Mouse (Mus musculus): ENCODE measurements at regions not wholly inside any gene's neighbourhood (a gene's known extent, or its start where the extent isn't known, plus 50 kb on each side); places are given as distances from the start of the nearest gene placed in this dataset.

DNA sequence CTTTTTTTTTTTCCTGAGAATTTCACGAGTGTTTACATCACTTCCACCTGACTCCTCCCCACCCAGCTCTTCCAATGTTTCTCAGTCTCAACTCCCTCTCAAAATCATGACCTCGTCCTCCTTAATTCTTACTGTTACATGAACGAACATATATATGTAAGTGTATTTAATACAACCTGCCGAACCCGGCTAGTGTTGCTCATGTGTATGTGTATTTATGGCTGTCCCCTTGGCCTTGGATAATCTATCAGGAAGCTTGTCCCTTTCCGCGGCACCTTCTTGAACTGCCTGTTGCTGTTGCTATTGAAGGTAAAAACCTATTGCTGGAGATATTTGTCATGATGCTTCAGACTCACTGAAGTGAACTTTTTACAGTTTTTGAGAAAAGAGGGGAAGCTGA lies 637.8 kb upstream of the Adamts9 start:
- TF ChIP-seq POLR2A (IDR thresholded peaks at IDR 0.05; ENCODE audit: extremely low read depth, insufficient read depth, low read length) (no peak), CTCF (IDR thresholded peaks at IDR 0.05; ENCODE audit: low read depth, low read length) (no peak)
- H3K4me1 ChIP-seq (ENCODE audit: control insufficient read depth, insufficient read depth, low read length), result no peaks in the 10 kb centered on the region
- H3K27ac ChIP-seq (replicated peaks; ENCODE audit: insufficient read depth, low read depth, low read length), result no peak overlapping the region
- H3K27me3 ChIP-seq (ENCODE audit: control insufficient read depth, insufficient read depth, low read length), result no peaks in the 10 kb centered on the region
- no peak for DNase-seq (ENCODE audit: extremely low read depth, low read depth, low spot score)
- H3K79me2 ChIP-seq (ENCODE audit: control insufficient read depth, insufficient read depth, low read length), result no peaks in the 10 kb centered on the region
- H3K36me3 ChIP-seq (ENCODE audit: control insufficient read depth, insufficient read depth, low read length), result no peaks in the 10 kb centered on the region
- WGBS, result 80% methylated on average over 7 of the region's 7 CpGs
- H3K9ac ChIP-seq (ENCODE audit: low read depth, low read length), result no peak overlapping the region
- H3K4me3 ChIP-seq (ENCODE audit: insufficient read depth, low read depth, low read length), result no peak overlapping the region

DNA sequence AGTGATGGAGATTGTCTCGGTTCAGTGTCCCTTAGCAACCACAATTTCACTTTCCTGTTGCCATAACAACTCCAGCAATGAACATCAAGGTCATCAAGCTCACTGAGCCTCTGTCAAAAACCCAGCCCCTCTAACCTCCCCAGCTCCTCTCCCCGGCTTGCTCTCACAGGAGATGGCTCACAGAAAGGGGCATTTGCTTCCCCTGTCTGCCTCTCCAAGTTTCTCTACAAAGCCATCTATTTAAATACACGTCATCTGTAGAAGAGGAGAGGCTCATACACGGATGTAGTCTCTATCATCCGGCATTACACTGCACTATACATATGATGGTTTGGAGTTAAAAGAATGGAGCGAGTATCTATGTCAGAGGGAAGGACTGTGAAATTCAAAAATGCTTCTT lies 637.4 kb upstream of the Adamts9 start:
- 79% methylated on average over 6 of the region's 6 CpGs for WGBS
- no peaks in the 10 kb centered on the region for H3K4me1 ChIP-seq (ENCODE audit: control insufficient read depth, insufficient read depth, low read length)

DNA sequence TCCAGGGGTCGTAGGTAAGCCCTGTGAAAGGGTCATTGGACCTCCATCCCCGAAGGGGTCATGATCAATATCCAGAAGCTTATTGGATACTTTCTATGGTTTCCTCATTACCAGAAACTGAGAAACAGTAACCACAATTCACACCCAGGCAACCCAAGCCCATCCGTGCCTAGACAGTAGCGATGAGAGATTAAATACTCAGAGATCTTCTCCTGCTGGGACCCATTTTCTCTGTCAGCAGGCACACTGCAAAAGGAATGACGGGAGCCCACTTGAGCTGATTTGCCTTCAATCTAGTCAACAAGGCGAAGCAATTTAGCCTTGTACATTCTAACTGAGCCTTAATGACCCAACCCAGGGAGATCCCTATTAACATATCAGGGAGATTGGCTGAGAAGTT lies 632.0 kb upstream of the Adamts9 start:
- 69% methylated on average over 6 of the region's 6 CpGs for WGBS
- Histone ChIP-seq H3K4me1 (ENCODE audit: control insufficient read depth, insufficient read depth, low read length) (no peaks in the 10 kb centered on the region), H3K36me3 (ENCODE audit: control insufficient read depth, insufficient read depth, low read length) (no peaks in the 10 kb centered on the region), H3K27ac (replicated peaks; ENCODE audit: insufficient read depth, low read depth, low read length) (no peak overlapping the region), H3K79me2 (ENCODE audit: control insufficient read depth, insufficient read depth, low read length) (no peaks in the 10 kb centered on the region), H3K4me3 (ENCODE audit: insufficient read depth, low read depth, low read length) (no peak overlapping the region), H3K9ac (ENCODE audit: low read depth, low read length) (no peak overlapping the region), H3K27me3 (ENCODE audit: control insufficient read depth, insufficient read depth, low read length) (no peaks in the 10 kb centered on the region)
- DNase-seq (ENCODE audit: extremely low read depth, low read depth, low spot score), result no peak
- TF ChIP-seq CTCF (IDR thresholded peaks at IDR 0.05; ENCODE audit: low read depth, low read length) (no peak), POLR2A (IDR thresholded peaks at IDR 0.05; ENCODE audit: extremely low read depth, insufficient read depth, low read length) (no peak)

More for the DNA sequence above, 637.4 kb upstream of the Adamts9 start:
- Histone ChIP-seq H3K27me3 (ENCODE audit: control insufficient read depth, insufficient read depth, low read length) (no peaks in the 10 kb centered on the region), H3K79me2 (ENCODE audit: control insufficient read depth, insufficient read depth, low read length) (no peaks in the 10 kb centered on the region), H3K27ac (replicated peaks; ENCODE audit: insufficient read depth, low read depth, low read length) (no peak overlapping the region), H3K9ac (ENCODE audit: low read depth, low read length) (no peak overlapping the region), H3K36me3 (ENCODE audit: control insufficient read depth, insufficient read depth, low read length) (no peaks in the 10 kb centered on the region), H3K4me3 (ENCODE audit: insufficient read depth, low read depth, low read length) (no peak overlapping the region)
- DNase-seq (ENCODE audit: extremely low read depth, low read depth, low spot score), result no peak
- TF ChIP-seq CTCF (IDR thresholded peaks at IDR 0.05; ENCODE audit: low read depth, low read length) (no peak), POLR2A (IDR thresholded peaks at IDR 0.05; ENCODE audit: extremely low read depth, insufficient read depth, low read length) (no peak)

DNA sequence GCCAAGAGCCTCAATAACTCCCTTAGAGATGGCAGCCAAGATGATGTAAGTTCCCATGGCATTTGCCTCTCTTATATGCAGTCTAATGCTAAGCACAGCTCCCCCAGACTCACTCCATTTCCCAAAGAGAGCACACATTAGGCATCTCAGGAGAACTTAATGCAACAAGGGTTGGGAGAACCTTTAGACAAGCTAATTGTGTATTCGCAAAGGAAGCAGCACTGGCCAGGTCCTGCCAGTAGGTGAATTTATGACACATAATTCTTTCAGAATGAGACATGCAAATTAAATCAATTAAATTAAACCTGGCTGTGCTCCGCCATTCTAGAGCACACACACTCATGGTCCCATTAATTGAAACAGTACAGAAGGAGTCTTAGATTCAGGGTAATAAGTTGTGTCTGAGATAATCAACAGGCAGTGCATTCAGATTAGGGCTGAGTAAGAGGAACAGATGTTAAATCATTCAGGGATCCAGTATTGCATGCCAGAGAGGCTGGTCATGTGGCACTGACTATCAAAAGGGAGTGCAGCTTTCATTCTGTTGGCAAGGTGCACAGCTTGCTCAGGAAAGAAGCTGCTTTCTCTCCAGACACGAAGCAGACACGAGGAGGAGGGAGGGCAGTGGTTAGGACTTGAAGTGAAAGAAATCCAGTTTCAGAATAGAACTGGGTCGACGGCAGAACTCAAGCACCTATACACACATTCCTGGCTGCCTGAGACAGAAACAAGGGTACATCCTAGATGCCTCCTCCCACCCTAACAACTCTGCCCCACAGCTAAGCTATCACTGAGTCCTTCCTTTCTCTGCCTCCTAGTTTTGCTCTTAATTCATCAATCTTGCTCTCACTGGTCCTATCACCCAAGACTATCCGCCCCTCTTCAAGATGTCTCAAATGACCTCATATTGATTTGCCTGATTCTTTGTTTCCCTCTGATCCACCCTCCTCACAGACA lies 630.7 kb upstream of the Adamts9 start:
- no peak for DNase-seq (ENCODE audit: extremely low read depth, low read depth, low spot score)
- 82% methylated on average over 7 of the region's 7 CpGs for WGBS

DNA sequence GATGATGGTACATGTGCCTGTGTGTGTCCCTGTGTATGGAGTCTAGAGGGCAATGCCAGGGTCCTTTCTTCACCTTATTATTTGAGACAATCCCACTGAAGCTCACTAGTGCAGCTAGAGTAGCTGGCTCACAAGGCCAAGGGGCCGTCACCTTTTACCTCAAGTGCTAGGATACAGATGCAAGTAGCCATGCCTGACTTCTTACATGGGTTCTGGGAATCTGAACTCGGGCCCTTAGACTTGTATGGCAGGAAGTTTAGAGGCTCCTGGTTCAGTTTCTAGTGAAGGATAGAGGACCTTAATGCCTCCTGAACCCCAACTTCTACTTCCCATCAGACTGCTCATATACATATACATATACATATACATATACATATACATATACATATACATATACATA lies 626.6 kb upstream of the Adamts9 start:
- WGBS, result 88% methylated on average over 2 of the region's 2 CpGs
- TF ChIP-seq CTCF (IDR thresholded peaks at IDR 0.05; ENCODE audit: low read depth, low read length) (no peak), POLR2A (IDR thresholded peaks at IDR 0.05; ENCODE audit: extremely low read depth, insufficient read depth, low read length) (no peak)
- Histone ChIP-seq H3K27me3 (ENCODE audit: control insufficient read depth, insufficient read depth, low read length) (no peaks in the 10 kb centered on the region), H3K36me3 (ENCODE audit: control insufficient read depth, insufficient read depth, low read length) (no peaks in the 10 kb centered on the region), H3K27ac (replicated peaks; ENCODE audit: insufficient read depth, low read depth, low read length) (no peak overlapping the region), H3K4me3 (ENCODE audit: insufficient read depth, low read depth, low read length) (no peak overlapping the region), H3K79me2 (ENCODE audit: control insufficient read depth, insufficient read depth, low read length) (no peaks in the 10 kb centered on the region), H3K4me1 (ENCODE audit: control insufficient read depth, insufficient read depth, low read length) (no peaks in the 10 kb centered on the region), H3K9ac (ENCODE audit: low read depth, low read length) (no peak overlapping the region)
- no peak for DNase-seq (ENCODE audit: extremely low read depth, low read depth, low spot score)

More for the DNA sequence above, 630.7 kb upstream of the Adamts9 start:
- no peaks in the 10 kb centered on the region for H3K27me3 ChIP-seq (ENCODE audit: control insufficient read depth, insufficient read depth, low read length)
- H3K9ac ChIP-seq (ENCODE audit: low read depth, low read length), result no peak overlapping the region
- no peak overlapping the region for H3K27ac ChIP-seq (replicated peaks; ENCODE audit: insufficient read depth, low read depth, low read length)
- no peaks in the 10 kb centered on the region for H3K36me3 ChIP-seq (ENCODE audit: control insufficient read depth, insufficient read depth, low read length)
- TF ChIP-seq CTCF (IDR thresholded peaks at IDR 0.05; ENCODE audit: low read depth, low read length), result no peak
- H3K4me1 ChIP-seq (ENCODE audit: control insufficient read depth, insufficient read depth, low read length), result no peaks in the 10 kb centered on the region
- no peak overlapping the region for H3K4me3 ChIP-seq (ENCODE audit: insufficient read depth, low read depth, low read length)
- H3K79me2 ChIP-seq (ENCODE audit: control insufficient read depth, insufficient read depth, low read length), result no peaks in the 10 kb centered on the region

DNA sequence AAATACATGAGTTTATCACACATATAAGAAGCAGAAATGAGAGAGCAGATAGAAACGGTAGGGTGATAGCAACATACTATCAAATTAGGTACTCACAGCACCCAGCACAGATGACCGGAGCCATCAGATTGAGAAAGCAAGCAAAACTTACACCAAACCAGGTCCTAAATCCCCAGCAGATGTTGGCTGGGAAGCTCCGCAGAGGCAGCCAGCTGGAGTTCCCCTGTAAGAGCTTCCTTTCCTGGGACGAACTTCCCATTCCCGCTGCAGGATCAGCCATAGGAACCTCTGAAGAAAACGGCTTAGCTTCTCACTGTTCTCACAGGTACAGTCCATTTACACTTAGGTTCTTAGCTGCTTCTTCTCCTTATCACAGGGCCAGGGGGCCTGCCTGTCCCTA lies 625.9 kb upstream of the Adamts9 start:
- Histone ChIP-seq H3K36me3 (ENCODE audit: control insufficient read depth, insufficient read depth, low read length) (no peaks in the 10 kb centered on the region), H3K9ac (ENCODE audit: low read depth, low read length) (no peak overlapping the region), H3K79me2 (ENCODE audit: control insufficient read depth, insufficient read depth, low read length) (no peaks in the 10 kb centered on the region), H3K4me3 (ENCODE audit: insufficient read depth, low read depth, low read length) (no peak overlapping the region), H3K4me1 (ENCODE audit: control insufficient read depth, insufficient read depth, low read length) (no peaks in the 10 kb centered on the region), H3K27me3 (ENCODE audit: control insufficient read depth, insufficient read depth, low read length) (no peaks in the 10 kb centered on the region), H3K27ac (replicated peaks; ENCODE audit: insufficient read depth, low read depth, low read length) (no peak overlapping the region)
- no peak for DNase-seq (ENCODE audit: extremely low read depth, low read depth, low spot score)
- TF ChIP-seq POLR2A (IDR thresholded peaks at IDR 0.05; ENCODE audit: extremely low read depth, insufficient read depth, low read length), result no peak
- TF ChIP-seq CTCF (IDR thresholded peaks at IDR 0.05; ENCODE audit: low read depth, low read length), result no peak
- WGBS, result 85% methylated on average over 6 of the region's 6 CpGs

Data from liver, adult 2 months (tissue).